Mouse (Mus musculus): ENCODE results near the gene Ddx11.
"Not testable (repeated sequence)": the region's sequence is repeated elsewhere in the genome, so short reads cannot be mapped to it uniquely, and the experiment has no call there.

Gene Ddx11

GRCm38 (mm10) chr17:66112166-66112565 is 11.2 kb upstream of the Ddx11 start:
- no peak for DNase-seq (ENCODE audit: low spot score)

DNA sequence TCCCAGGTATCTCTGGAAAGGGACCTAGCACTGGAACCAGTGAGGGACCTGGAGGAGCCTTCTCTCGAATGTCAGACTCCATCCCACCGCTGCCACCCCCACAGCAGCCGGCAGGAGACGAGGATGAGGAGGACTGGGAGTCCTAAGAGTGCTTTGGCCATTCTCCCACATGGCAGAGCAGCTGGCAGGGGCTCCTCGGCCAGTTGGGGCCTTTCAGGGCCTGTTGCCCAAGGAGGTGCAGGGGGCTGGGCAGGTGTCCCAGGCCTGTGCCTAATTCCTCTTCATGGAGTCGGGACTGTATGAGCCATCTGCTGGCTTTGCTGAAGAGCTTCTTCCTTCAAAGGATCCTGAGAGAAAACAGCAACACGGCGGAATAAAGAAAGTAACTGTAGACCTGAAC is 4.3 kb upstream of the Ddx11 start:
- no peak for DNase-seq (ENCODE audit: low spot score)

DNA sequence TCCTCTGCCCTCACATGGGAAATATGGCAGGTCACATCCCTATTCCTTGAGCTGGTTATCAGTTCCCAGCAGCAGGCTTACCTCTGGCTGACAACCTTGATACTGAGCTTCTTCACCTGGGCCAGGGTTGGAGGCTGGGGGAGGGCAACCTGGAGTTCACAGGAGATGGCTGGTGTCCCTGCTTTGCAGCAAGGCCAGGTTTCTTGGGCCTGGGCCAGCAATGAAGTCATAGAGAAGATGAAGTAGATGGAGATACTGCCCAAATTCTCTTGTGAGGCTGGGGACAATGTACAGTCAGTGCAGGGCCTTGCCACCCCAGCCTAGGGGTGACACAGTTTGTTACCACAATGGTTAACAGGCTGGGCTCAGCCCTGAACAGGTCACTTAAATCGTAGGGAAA is 2.6 kb upstream of the Ddx11 start:
- DNase-seq (ENCODE audit: low spot score) = no peak

- no peak for DNase-seq (ENCODE audit: low spot score)
Observed at GRCm38 (mm10) chr17:66123816-66124610, 693 bp downstream of the Ddx11 start.

- DNase-seq (ENCODE audit: low spot score) = no peak
Observed at GRCm38 (mm10) chr17:66125211-66125610, 1.9 kb downstream of the Ddx11 start.

DNA sequence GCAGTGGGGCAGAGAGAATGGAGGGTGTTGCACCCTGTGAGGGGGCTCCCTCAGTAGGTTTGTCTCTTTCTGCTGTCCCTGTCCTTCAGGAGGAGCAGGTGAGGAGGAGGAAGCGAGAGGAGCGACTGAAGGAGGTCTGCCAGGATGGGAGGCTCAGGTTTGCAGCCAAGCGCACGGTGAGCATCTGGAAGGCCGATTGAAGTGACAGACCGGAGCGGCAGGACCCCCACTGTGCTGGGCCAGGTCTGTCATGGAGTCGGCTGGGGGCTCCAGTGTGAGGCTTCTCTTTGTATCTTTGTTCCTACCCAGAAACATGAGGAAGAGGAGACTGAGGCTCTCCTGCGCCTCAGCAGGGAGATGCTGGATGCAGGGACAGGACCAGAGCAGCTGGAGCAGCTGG is 7.1 kb downstream of the Ddx11 start:
- no peak for DNase-seq (ENCODE audit: low spot score)

DNA sequence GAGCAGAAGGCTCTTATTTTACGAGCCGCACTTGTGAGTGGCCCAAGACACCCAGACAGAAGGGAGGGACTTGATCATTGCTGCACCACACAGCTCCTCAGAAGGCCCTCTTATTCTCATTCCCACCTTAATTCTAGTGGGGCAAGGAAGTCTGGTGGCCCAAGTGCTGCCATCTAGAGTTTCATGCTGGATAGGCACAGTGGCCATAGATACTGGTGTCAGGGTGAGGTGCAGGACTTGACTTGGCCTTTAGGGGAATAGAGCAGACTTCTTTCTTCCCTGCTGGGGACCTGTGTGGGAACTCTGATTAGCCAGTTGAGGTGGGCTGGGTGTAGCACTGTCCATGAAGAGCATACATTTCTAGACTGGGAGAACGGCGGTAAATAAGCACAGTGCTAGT is 7.9 kb downstream of the Ddx11 start:
- peak; percentile 13 for DNase-seq (ENCODE audit: low spot score)

DNA sequence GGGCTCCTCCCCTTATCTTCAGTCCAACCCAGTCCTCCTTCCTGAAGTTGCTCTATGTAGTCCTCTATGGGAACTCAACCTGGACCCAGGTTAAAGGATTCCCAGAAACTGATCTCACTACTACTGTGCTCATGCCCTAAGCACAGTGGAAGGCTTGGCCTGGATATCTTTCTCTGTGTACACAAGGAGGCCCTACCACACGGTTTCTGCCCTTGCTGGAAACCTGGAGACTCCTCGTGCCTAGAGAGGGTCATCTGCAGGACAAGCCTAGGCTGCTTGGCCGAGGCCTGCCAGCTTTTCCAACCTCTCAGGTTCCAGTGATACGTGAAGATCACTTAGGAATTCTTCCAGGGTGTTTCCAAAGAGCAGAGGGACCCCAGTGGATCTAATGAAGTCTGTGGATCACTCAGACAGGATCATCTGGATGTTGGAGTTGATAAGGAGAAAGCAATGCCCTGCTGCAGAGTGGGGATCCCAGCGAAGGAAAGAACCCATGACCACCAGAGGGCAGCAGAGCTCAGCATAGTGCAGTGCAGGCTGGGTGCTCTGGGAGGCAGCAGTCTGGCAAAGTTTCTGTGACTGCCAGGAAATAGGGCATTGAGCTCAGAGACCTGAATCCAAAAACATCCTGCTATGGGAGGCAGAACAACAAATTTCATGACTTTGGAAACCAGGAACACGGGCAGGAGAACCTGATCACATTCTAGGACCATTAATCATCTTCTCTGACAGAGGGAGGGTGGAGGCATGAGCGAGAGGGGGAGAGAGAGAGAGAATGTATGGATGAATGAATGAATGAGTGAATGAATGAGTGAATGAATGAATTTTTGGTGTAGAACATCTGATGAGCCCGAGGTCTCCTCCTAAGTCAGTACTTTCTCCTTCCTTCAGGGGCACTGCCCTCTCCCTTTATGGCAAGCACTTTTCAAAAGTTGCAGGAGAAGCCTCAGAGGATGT is 29.7 kb downstream of the Ddx11 start:
- not testable (repeated sequence) for DNase-seq (ENCODE audit: low spot score)

- not testable (repeated sequence) for DNase-seq (ENCODE audit: low spot score)
Observed at GRCm38 (mm10) chr17:66153735-66154423, 30.6 kb downstream of the Ddx11 start.

DNA sequence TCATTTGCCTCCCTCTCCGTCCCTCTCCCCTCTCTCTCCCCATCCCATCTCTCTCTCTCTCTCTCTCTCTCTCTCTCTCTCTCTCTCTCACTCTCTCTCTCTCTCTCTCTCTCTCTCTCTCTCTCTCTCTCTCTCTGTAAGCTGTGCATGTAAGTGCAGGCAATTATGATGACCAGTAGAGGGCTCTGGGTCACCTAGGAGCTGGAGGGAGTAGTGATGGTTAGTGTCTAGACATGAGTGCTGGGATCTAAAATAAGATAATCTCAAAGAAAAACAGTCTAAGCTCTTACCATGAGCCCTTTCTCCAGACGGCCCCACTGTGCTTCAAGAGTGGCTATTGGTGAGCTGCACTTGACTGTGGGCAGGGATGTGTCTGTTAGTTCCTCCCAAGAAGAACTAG is 31.6 kb downstream of the Ddx11 start:
- no peak for DNase-seq (ENCODE audit: low spot score)

GRCm38 (mm10) chr17:66158271-66158670 is 35.0 kb downstream of the Ddx11 start:
- DNase-seq (ENCODE audit: low spot score) = no peak

DNA sequence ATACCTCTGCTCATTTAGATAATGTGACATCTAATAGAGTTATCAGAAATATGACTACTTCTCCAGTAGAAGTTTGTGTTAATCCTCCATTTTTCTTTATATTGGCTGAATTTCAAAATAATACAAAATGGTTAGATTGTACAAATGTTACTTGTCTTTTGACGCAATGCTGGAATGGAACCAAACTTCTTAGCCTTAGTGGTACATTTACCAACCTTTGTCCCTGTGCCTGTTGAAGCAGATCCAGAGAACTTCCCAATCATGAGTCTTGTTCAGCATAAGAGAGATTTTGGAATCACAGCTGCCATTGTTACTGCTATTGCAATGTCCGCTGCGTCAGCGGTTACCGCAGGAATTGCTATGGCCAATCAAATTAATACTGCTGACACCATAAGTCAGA is 43.8 kb downstream of the Ddx11 start:
- DNase-seq (ENCODE audit: low spot score) = not testable (repeated sequence)

GRCm38 (mm10) chr17:66170971-66171370 is 47.7 kb downstream of the Ddx11 start:
- DNase-seq (ENCODE audit: low spot score) = not testable (repeated sequence)

GRCm38 (mm10) chr17:66190577-66190976 is 67.3 kb downstream of the Ddx11 start:
- no peak for DNase-seq (ENCODE audit: low spot score)

DNA sequence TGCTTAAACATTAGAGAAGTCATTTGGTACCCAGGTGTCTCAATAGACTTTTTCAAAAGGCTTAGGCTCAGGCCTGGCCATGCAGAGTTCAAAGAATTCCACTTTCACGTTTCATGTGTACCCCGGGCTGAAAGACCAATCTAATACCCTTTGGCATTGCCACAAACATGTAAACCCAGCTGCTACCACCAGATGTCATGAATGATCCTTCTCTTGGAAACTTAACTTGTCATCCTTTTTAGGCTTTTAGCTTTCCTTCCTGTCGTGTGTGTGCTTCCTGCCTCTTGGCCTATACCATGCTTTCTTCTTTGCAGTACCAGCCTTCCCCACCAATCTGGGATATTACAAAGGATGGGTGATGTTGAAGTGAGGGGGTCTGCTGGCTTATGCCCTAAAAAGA is 73.7 kb downstream of the Ddx11 start:
- DNase-seq (ENCODE audit: low spot score) = no peak

All from T-cell, adult 2 months (primary cell).